Mouse (Mus musculus) kidney, adult 11 months (tissue): Measurements from ENCODE around the gene Map3k12.

Experiments used
- DNase-seq: peaks from one replicate; pipeline ENCODE4 v3.0.0; 2022

Map3k12 gene

DNA sequence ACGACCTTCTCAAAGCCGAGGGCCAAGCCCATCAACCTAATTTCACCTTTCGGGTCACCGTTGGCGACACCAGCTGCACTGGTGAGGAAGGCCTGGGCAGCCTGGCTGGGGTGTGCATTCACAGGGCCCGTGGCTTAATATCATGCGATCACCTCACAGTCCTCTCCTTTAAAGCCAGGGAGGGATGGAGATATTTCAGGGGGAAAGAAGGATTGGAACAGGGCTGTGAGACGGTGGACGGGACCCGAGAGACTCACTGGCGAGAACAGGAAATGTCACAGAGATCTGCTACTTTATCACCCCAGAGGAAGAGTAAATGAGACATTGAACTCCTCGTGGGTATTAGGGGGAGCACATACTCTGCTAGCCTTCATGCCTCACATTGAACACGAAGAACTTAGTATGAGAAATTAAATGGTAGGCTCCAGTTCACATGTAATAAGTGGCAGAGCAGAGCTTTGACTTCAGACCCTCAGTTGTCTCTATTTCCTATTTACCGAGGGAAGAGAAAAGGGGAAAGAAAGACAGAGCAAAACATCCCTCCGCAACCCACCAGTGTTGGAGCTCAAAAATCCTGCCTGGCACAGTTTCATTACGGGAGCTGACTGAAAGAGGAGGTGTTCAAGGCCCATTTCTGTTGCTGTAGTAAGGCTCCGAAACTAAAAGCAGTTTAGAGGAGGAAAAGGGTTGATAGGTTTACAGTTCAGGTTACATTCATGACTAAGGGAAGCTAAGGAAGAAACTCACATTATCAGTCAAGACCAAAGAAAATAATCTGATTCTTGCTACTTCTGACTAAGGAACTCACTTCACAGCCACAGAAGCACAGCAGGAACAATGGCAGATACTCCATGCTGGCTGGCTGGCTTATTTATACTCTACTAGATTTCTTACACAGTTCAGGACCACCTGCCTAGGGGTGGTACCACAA lies 2.6 kb upstream of the Map3k12 start:
- no peak for DNase-seq

GRCm38 (mm10) chr15:102518859-102519201 lies 2.0 kb upstream of the Map3k12 start:
- no peak for DNase-seq

- DNase-seq: peak; percentile 100
Observed at GRCm38 (mm10) chr15:102517976-102518858, 1.4 kb upstream of the Map3k12 start, which contains the start of gene Tarbp2. Gene Tarbp2, plus strand, starts transcription at chr15:102518192.

- no peak for DNase-seq
Observed at GRCm38 (mm10) chr15:102517631-102517975, 739 bp upstream of the Map3k12 start.

GRCm38 (mm10) chr15:102516293-102516692 lies 571 bp downstream of the Map3k12 start:
- no peak for DNase-seq

DNA sequence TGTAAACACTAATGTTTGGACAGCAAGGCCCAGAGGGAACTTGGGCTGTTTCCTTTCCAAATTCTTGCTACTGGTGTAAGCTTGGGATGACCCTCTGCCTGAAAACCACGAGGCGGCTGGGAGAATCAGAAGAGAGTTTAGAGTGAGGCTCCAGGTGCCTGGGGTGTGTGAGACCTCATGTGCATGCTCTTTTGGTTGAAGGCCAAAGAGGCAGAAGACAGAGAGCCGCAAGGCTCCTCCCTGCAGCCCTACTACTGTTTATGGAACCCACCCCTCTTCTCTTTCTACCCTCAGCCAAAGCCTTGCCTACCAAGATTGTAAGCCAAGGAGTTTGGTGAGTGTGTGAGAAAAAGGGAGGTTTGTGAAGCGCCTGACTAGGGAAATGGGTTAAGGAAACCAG lies 1.1 kb downstream of the Map3k12 start:
- DNase-seq: no peak

DNA sequence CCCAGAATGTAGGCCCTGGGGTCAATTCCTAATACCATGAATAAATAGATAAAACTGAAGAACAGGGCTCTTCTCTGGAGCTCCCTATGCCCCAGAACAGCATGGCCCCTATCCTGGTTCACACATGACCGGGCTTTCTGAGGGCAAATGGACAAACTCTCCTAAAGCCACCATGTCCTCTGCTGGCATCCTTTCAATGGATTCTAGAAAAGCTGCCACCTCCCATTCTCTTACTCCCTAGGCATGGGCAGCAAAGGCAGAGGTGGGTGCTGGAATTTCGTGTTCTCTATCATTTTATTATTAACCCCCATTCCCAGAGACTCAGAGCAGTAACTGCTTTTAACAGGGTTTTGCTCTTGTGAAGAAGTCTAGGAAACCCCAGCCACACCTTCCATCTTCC lies 1.6 kb downstream of the Map3k12 start:
- no peak for DNase-seq

GRCm38 (mm10) chr15:102513004-102513403 lies 3.9 kb downstream of the Map3k12 start:
- DNase-seq: no peak

- no peak for DNase-seq
Observed at GRCm38 (mm10) chr15:102512471-102512870, 4.4 kb downstream of the Map3k12 start.

DNA sequence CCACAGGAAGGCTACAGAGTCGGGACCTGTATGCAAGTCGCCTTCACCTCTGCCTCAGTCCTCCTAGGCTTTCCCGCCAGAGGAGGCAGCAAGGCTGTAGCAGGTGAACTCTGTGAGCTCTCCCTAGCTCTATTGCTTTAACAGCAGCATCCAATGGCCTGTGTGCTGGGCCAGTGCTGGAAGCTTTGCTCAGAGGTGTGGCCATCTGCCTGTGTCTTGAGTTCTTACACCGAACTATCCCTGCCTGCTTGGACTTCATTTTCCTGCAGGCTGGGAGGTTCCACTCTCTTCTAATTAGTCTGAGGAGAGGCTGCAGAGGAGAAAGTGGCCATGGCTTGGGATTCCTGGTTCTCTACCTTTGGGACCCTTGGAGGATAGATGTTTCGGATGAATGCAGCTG lies 4.9 kb downstream of the Map3k12 start:
- no peak for DNase-seq

DNA sequence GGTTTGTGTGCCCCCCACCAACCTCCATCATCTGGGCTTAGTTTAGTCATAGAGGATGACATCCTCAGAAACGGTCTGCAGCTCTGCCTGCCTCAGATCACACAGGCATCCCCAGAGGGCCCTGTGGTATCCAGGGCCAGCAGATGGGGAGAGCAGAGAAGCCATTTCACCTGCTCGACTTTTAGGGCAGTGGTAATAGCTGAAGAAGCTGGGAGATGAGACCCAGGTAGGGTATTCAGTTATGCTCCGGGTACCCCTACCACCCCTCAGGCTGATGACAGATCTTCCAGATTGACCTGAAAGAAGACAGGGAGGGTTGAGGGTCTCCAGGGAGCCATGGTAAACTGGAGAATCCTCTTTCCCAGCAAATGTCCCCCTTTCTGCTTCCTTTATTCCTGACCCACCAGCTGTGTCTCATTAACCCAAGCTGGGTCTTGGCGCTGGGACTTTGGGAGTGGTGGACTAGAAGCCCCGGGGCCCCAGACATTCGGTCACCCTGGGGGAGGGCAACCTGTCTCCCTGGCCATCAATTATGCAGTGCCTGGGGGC lies 5.5 kb downstream of the Map3k12 start:
- DNase-seq: no peak

- peak; percentile 86 for DNase-seq
Observed at GRCm38 (mm10) chr15:102510590-102511284, 6.1 kb downstream of the Map3k12 start.

DNA sequence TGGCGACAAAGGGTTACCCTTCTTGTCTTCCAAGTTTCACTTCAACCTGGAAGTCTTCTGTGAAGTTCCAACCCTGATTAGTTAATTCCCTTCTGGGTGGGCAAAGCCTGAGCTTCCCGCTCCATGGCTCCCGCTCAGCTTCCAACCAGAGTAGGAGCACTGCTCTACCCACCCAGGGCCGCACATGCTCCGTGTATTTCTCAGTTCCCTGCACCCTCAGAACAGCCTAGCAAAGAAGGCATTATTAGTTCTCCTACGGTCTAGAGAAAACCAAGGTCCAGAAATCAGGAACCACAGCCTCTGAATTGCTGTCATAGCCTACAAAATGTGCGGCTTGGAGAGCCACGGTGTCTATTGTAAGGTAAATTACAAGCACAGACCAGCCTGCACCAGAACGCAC lies 6.8 kb downstream of the Map3k12 start:
- no peak for DNase-seq

GRCm38 (mm10) chr15:102508336-102508735 lies 8.5 kb downstream of the Map3k12 start:
- no peak for DNase-seq

DNA sequence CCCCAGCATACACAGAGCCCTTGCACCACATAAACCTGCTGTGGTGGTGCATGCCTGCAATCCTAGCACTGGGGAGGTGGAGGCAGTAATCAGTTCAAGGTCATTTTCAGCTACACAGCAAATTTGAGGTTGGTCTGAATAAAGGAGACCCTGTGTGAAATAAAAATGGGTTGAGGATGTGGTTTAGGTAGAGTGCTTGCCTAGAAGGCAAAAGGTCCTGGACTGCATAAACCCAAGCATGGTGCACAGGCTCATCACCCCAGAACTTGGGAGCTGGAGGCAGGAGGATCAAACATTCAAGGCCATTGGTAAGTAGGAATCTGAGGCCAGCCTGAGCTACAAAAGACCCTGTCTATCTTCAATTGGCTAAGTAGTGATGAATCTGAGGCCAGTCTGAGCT lies 9.3 kb downstream of the Map3k12 start:
- no peak for DNase-seq

GRCm38 (mm10) chr15:102506864-102507263 lies 10.0 kb downstream of the Map3k12 start:
- DNase-seq: no peak

DNA sequence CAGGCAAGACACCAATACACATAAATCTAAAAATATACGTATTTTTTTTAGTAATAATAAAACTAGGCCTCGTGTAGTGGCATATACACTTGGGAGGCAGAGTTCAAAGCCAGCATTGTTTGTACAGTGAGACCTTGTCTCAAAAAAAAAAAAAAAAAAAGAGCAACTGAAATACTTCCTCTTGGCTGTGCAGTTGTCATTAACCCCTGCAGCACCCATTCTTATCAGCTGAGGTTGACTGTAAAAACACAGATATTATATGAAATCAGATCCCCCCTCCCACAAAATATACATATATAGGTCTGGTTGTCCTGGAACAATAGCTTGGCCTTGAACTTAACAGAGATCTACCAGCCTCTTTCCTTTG lies 10.4 kb downstream of the Map3k12 start:
- no peak for DNase-seq

GRCm38 (mm10) chr15:102505770-102506463 lies 10.9 kb downstream of the Map3k12 start:
- no peak for DNase-seq

DNA sequence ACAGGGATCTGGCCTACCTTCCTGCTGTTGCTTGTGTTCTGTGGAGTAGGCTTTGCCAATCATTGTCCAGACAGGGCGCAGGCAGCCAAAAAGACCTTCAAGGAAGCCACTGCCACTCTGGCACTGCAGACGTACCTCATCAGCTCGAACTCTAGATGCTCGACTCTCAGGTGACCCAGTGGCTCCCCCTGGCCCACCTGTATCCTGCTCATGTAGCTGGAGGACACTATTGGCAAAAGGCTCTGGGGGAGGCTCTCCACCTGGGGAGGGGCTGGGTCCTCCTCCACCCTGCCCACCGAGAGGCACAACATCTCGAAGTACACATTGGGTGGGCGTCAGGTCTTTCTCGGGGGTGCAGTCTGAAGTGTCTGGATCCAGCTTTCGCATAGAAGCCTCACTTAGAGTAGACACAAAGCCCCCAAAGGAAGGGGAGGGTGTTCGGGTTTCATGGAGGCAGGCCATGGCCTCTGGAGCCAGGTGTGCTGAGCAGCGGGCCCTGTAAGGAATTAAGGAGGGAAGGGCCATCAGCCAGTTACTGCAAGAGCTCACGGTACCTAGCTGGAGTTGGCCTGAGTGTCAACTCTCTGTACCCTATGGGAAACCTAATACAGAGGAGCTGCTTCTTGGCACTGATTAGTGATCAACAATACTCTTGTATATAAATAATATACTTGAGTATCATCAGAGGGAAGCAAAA lies 11.6 kb downstream of the Map3k12 start:
- DNase-seq: no peak

DNA sequence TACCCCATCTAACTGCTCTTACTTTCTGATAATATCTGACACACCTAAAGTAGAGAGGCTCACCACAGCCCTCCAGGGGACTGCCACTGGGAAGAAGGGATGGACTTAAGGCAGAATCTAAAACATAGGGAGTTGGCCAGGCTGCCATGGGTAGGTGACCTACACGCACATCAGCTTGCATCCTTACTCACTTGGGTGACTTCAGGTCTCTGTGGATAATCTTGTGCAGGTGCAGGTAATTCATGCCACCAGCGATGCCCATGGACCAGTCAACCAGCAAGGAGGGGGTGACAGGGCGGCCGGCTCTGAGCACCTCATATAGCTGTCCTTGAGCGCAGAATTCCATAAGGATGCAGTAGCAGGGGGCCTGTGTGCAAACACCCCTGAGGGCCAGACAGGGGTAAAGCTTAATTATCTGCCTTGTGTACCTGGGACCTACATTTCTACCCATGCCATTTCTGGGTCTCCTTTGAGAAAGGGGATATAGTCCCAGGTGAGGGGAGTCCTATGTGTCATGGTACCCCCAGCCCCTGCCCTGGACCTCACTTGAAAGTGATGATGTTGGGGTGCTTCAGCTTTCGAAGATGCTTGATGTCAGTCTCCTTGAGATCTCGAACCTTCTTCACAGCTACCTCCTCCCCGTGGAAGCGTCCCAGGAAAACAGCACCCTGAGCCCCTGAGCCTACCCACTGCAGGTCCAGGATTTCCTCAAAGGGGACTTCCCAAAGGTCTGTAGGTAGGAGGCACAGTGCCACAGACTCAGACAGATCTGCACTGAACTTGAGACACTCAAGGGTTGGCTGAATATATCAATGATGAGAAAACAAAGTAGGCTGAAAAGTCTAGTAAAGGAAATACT lies 12.7 kb downstream of the Map3k12 start:
- DNase-seq: no peak

DNA sequence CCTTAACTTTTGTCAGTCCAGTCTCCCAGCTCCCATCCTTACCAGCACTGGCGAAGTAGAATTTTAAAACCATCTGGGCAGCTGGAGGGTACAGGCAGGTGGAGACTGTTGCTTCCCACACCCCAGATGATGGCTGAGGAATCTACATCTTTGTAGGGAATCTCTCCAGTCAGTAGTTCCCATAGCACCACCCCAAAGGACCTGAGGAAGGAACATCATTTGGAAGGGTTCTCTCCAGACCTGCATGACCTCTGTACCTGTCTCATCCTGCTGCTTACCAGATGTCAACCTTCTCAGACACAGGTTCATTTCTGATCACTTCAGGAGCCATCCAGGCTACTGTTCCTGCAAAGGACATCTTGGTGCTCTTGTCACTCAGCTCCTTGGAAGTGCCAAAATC lies 13.4 kb downstream of the Map3k12 start, which contains the start of gene Gm10337:
Gene Gm10337 (plus strand): TSS at position 276 of the 400 bp plus-strand sequence.
- no peak for DNase-seq
